Mouse (Mus musculus): ENCODE results near the gene Ube2g1. TPM values are rescaled to one million over a fixed set of nuclear protein-coding genes. Genes with fewer than 3 reads are reported as not detected.

The Ube2g1 gene
- polyA plus RNA-seq (2012; ENCODE audit: insufficient read depth, insufficient read length, missing spikeins) = 20.2 and 24.1 TPM in 2 replicates

GRCm38 (mm10) chr11:72606694-72607407 is at the start of gene Ube2g1:
Ube2g1 (plus strand) TSS chr11:72607283.
- Histone ChIP-seq H3K4me3 (ENCODE audit: insufficient read depth, low read length) (peak within 1 kb of the TSS; percentile 92), H3K27ac (ENCODE audit: insufficient read depth, low read depth, low read length) (peak within 1 kb of the TSS; percentile 85), H3K4me1 (ENCODE audit: control insufficient read depth, insufficient read depth, low read length) (peaks cover 17% of the 10 kb centered on the region)
- 0 out of 2 replicates have a peak, but pooled peaks have one; percentile 71 for TF ChIP-seq POLR2A (IDR thresholded peaks at IDR 0.05; ENCODE audit: borderline replicate concordance, low read depth, low read length)
- no peak for TF ChIP-seq CTCF (IDR thresholded peaks at IDR 0.05; ENCODE audit: low read depth, low read length)

GRCm38 (mm10) chr11:72558155-72558554 is 48.9 kb upstream of the Ube2g1 start:
- Histone ChIP-seq H3K4me3 (ENCODE audit: insufficient read depth, low read length) (no peak overlapping the region), H3K27ac (ENCODE audit: insufficient read depth, low read depth, low read length) (no peak overlapping the region), H3K4me1 (ENCODE audit: control insufficient read depth, insufficient read depth, low read length) (0 out of 2 replicates have a peak, but pooled peaks cover 4% of the 10 kb centered on the region)
- TF ChIP-seq POLR2A (IDR thresholded peaks at IDR 0.05; ENCODE audit: borderline replicate concordance, low read depth, low read length) (no peak), CTCF (IDR thresholded peaks at IDR 0.05; ENCODE audit: low read depth, low read length) (no peak)

GRCm38 (mm10) chr11:72560661-72561060 is 46.4 kb upstream of the Ube2g1 start:
- 0 out of 2 replicates have a peak, but pooled peaks cover 4% of the 10 kb centered on the region for H3K4me1 ChIP-seq (ENCODE audit: control insufficient read depth, insufficient read depth, low read length)
- H3K4me3 ChIP-seq (ENCODE audit: insufficient read depth, low read length) = no peak overlapping the region
- H3K27ac ChIP-seq (ENCODE audit: insufficient read depth, low read depth, low read length) = no peak overlapping the region
- no peak for TF ChIP-seq POLR2A (IDR thresholded peaks at IDR 0.05; ENCODE audit: borderline replicate concordance, low read depth, low read length)
- no peak for TF ChIP-seq CTCF (IDR thresholded peaks at IDR 0.05; ENCODE audit: low read depth, low read length)

GRCm38 (mm10) chr11:72564232-72564807 is 42.8 kb upstream of the Ube2g1 start:
- H3K4me1 ChIP-seq (ENCODE audit: control insufficient read depth, insufficient read depth, low read length) = no peaks in the 10 kb centered on the region
- peak; percentile 33; the same call in 1 of the 2 replicates for TF ChIP-seq CTCF (IDR thresholded peaks at IDR 0.05; ENCODE audit: low read depth, low read length)
- no peak for TF ChIP-seq POLR2A (IDR thresholded peaks at IDR 0.05; ENCODE audit: borderline replicate concordance, low read depth, low read length)
- H3K27ac ChIP-seq (ENCODE audit: insufficient read depth, low read depth, low read length) = no peak overlapping the region
- no peak overlapping the region for H3K4me3 ChIP-seq (ENCODE audit: insufficient read depth, low read length)

- no peak overlapping the region for H3K27ac ChIP-seq (ENCODE audit: insufficient read depth, low read depth, low read length)
- peaks cover 5% of the 10 kb centered on the region; the same call in 1 of the 2 replicates for H3K4me1 ChIP-seq (ENCODE audit: control insufficient read depth, insufficient read depth, low read length)
- TF ChIP-seq POLR2A (IDR thresholded peaks at IDR 0.05; ENCODE audit: borderline replicate concordance, low read depth, low read length) = no peak
- no peak overlapping the region for H3K4me3 ChIP-seq (ENCODE audit: insufficient read depth, low read length)
These were observed 40.8 kb upstream of the Ube2g1 start for GRCm38 (mm10) chr11:72566304-72566703.

GRCm38 (mm10) chr11:72566816-72567338 is 40.2 kb upstream of the Ube2g1 start:
- TF ChIP-seq POLR2A (IDR thresholded peaks at IDR 0.05; ENCODE audit: borderline replicate concordance, low read depth, low read length) = no peak
- no peak for TF ChIP-seq CTCF (IDR thresholded peaks at IDR 0.05; ENCODE audit: low read depth, low read length)
- Histone ChIP-seq H3K4me3 (ENCODE audit: insufficient read depth, low read length) (no peak overlapping the region), H3K4me1 (ENCODE audit: control insufficient read depth, insufficient read depth, low read length) (peaks cover 5% of the 10 kb centered on the region; the same call in 1 of the 2 replicates), H3K27ac (ENCODE audit: insufficient read depth, low read depth, low read length) (no peak overlapping the region)

- no peak for TF ChIP-seq CTCF (IDR thresholded peaks at IDR 0.05; ENCODE audit: low read depth, low read length)
- TF ChIP-seq POLR2A (IDR thresholded peaks at IDR 0.05; ENCODE audit: borderline replicate concordance, low read depth, low read length) = no peak
- H3K4me1 ChIP-seq (ENCODE audit: control insufficient read depth, insufficient read depth, low read length) = peaks cover 5% of the 10 kb centered on the region; the same call in 1 of the 2 replicates
- H3K4me3 ChIP-seq (ENCODE audit: insufficient read depth, low read length) = no peak overlapping the region
- no peak overlapping the region for H3K27ac ChIP-seq (ENCODE audit: insufficient read depth, low read depth, low read length)
These were observed 38.0 kb upstream of the Ube2g1 start for GRCm38 (mm10) chr11:72569051-72569450.

- Histone ChIP-seq H3K4me3 (ENCODE audit: insufficient read depth, low read length) (no peak overlapping the region), H3K27ac (ENCODE audit: insufficient read depth, low read depth, low read length) (no peak overlapping the region), H3K4me1 (ENCODE audit: control insufficient read depth, insufficient read depth, low read length) (peaks cover 5% of the 10 kb centered on the region; the same call in 1 of the 2 replicates)
- TF ChIP-seq POLR2A (IDR thresholded peaks at IDR 0.05; ENCODE audit: borderline replicate concordance, low read depth, low read length) (no peak), CTCF (IDR thresholded peaks at IDR 0.05; ENCODE audit: low read depth, low read length) (no peak)
These were observed 37.3 kb upstream of the Ube2g1 start for GRCm38 (mm10) chr11:72569671-72570318.

GRCm38 (mm10) chr11:72570319-72570979 is 36.6 kb upstream of the Ube2g1 start:
- Histone ChIP-seq H3K27ac (ENCODE audit: insufficient read depth, low read depth, low read length) (no peak overlapping the region), H3K4me1 (ENCODE audit: control insufficient read depth, insufficient read depth, low read length) (peaks cover 5% of the 10 kb centered on the region; the same call in 1 of the 2 replicates), H3K4me3 (ENCODE audit: insufficient read depth, low read length) (peak overlapping the region; percentile 49)
- peak; percentile 80 for TF ChIP-seq CTCF (IDR thresholded peaks at IDR 0.05; ENCODE audit: low read depth, low read length)
- TF ChIP-seq POLR2A (IDR thresholded peaks at IDR 0.05; ENCODE audit: borderline replicate concordance, low read depth, low read length) = no peak

Measured in bone marrow macrophage, adult 2 months (primary cell).